Mouse (Mus musculus) frontal cortex, postnatal 36 days (tissue): ENCODE results near the gene Cog7.

Experiments
- DNase-seq, 2 experiments: peaks; one replicate each; pipeline ENCODE4 v3.0.0; 2022; ENCODE audit warnings: low spot score in 2 of 2

Cog7 gene

GRCm38 (mm10) chr7:121899311-121899710, 82.2 kb downstream of the Cog7 start:
- peak in 1 of 2 experiments; percentile 6 for DNase-seq

- DNase-seq = no peak
Measured at GRCm38 (mm10) chr7:121896689-121897088, 84.8 kb downstream of the Cog7 start.

GRCm38 (mm10) chr7:121890636-121891360, 90.7 kb downstream of the Cog7 start:
- DNase-seq = peak; percentile 46 to 65

- DNase-seq = no peak
Measured at GRCm38 (mm10) chr7:121880246-121880645, 101.3 kb downstream of the Cog7 start.

- no peak for DNase-seq
Measured at GRCm38 (mm10) chr7:121874784-121875183, 106.7 kb downstream of the Cog7 start.

- DNase-seq = no peak
Measured at GRCm38 (mm10) chr7:121873998-121874397, 107.5 kb downstream of the Cog7 start.

- DNase-seq = no peak
Measured at GRCm38 (mm10) chr7:121871631-121872030, 109.9 kb downstream of the Cog7 start.

GRCm38 (mm10) chr7:121864858-121865585, 116.5 kb downstream of the Cog7 start, which contains the start of gene Scnn1b:
TSS of gene Scnn1b (plus strand) at chr7:121865038.
- no peak for DNase-seq

- no peak for DNase-seq
Measured at GRCm38 (mm10) chr7:121858939-121859338, 122.6 kb downstream of the Cog7 start.

- no peak for DNase-seq
Measured at GRCm38 (mm10) chr7:121857177-121857884, 124.2 kb downstream of the Cog7 start.

GRCm38 (mm10) chr7:121848537-121849168, 132.9 kb downstream of the Cog7 start:
- DNase-seq = no peak

- no peak for DNase-seq
Measured at GRCm38 (mm10) chr7:121845964-121846363, 135.5 kb downstream of the Cog7 start.

GRCm38 (mm10) chr7:121842234-121842633, 139.3 kb downstream of the Cog7 start:
- DNase-seq = no peak

- peak; percentile 17 to 34 for DNase-seq
Measured at GRCm38 (mm10) chr7:121840810-121841209, 140.7 kb downstream of the Cog7 start.

GRCm38 (mm10) chr7:121836827-121837226, 144.7 kb downstream of the Cog7 start:
- no peak for DNase-seq

- DNase-seq = no peak
Measured at GRCm38 (mm10) chr7:121835392-121835791, 146.1 kb downstream of the Cog7 start.
